Mouse (Mus musculus): Measurements from ENCODE around the gene Rnf181.

The Rnf181 gene

DNA sequence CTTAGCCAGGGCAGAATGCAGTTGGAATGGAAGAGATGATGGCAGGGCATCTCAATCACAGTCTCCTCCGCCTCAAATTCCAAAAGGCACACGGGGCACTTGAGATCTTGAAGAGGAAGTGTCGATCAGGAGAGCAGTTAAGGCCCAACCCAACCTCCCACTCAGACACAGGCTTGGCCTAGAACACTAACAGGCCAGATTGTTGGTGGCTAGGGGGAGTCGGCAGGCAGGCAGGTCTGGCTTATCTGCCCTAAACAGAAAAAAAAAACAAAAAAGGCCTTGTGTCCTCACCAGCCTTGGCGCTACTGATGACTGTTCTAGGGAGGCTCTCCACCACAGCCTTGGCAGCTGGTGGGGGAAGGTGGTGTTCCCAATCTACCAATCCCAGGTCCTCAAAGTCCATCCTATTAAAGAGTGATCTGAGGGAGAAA is 5.6 kb downstream of the Rnf181 start:
- in situ Hi-C loops (cut with MboI; ENCODE audit: low sequenced_read_pairs), result no loop called here

DNA sequence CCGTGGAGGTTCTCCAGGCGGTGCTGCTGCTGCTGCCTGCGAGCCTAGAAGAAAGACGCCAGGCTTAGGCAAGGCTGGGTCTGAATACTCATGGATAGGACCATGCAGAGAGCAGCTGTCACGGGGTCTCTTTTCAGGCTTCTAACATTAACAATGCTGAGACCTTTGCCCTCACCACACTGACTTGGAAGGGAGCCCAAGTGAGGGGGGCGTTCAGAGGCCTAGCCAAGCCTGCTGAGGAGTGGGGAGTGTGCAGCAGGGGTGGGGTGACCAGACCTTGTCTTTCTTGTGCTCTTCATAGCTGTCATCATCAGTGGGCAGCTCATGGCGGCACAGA is 6.2 kb downstream of the Rnf181 start:
- in situ Hi-C loops (cut with MboI; ENCODE audit: low sequenced_read_pairs), result no loop called here

DNA sequence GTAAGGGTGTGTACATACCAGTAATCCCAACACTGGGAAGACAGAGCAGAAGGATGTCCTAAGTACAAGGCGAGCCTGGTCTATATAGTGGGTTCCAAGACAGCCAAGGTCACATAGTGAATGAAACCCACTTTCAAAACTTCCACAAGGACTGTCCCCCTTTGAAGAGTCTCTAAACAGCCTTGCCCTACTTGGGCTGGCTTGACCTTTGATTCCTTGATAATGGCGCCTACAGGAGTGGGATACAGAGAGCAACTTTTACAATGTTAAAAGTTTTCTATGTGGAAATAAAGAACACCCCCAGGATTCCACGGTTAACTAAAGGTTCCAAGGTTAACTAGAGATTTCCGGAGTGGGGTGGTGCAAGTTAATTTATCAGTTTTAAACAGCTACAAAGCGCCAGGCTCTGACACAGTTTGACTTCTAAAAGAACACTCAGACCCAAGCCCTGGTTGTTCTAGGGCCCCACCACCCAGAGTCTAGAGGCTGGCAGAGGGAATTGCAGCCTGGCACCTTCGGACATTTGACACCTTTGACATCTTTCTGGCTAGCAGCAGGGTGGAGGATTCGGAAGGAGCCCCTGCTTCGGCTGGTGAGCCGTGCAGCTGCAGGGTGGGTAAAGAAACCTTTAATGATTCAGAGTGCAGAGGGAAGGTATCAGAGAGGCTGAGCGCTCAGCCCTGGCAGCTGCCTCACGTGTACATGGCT is 6.7 kb downstream of the Rnf181 start:
- in situ Hi-C loops (cut with MboI; ENCODE audit: low sequenced_read_pairs), result no loop called here

DNA sequence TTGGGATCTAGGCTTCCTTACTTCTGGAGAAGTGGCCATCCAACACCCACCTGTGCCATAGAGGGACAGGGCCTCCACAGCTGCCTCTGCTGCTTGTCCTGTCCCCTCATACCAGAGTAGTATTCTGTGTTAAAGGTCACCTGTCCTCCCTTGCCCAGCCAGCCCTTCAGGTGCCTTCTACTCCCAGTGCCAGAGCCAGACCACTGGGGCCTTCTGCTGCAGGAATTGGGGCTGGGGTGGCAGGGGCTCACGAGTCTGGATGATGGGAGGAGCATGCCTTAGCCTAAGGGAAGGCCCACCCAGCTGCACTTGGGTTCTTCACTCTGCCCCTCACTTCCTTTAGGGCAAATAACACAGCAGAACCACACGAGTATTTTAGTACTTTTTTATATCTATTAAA is 7.4 kb downstream of the Rnf181 start:
- in situ Hi-C loops (cut with MboI; ENCODE audit: low sequenced_read_pairs), result no loop called here

DNA sequence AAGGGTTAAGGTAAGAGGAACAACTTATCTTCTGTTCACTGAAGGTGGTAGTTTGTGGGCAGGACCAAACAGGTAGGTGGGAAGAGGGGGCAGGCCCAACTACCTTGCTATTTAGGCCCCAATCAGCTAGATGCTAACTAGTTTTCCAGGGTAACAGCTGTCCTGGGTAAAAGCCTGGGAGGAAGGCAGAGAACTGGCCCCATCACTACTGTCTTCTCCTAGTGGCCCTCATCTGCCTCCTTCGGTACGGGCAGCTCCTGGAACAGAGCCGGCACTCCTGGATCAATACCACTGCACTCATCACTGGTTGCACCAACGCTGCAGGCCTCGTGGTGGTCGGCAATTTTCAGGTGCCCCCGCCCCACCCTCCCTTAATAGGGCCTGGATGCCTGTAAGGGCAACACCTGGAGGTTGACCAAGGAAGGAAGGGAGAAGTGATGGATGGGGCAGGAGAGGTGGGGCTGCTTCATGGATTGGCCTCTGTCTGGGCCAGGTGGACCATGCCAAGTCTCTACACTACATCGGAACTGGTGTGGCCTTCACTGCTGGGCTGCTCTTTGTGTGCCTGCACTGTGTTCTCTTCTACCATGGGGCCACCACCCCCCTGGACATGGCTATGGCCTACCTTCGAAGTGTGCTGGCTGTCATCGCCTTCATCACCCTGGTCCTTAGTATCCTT is 8.5 kb downstream of the Rnf181 start:
- in situ Hi-C loops (cut with MboI; ENCODE audit: low sequenced_read_pairs), result no loop called here

DNA sequence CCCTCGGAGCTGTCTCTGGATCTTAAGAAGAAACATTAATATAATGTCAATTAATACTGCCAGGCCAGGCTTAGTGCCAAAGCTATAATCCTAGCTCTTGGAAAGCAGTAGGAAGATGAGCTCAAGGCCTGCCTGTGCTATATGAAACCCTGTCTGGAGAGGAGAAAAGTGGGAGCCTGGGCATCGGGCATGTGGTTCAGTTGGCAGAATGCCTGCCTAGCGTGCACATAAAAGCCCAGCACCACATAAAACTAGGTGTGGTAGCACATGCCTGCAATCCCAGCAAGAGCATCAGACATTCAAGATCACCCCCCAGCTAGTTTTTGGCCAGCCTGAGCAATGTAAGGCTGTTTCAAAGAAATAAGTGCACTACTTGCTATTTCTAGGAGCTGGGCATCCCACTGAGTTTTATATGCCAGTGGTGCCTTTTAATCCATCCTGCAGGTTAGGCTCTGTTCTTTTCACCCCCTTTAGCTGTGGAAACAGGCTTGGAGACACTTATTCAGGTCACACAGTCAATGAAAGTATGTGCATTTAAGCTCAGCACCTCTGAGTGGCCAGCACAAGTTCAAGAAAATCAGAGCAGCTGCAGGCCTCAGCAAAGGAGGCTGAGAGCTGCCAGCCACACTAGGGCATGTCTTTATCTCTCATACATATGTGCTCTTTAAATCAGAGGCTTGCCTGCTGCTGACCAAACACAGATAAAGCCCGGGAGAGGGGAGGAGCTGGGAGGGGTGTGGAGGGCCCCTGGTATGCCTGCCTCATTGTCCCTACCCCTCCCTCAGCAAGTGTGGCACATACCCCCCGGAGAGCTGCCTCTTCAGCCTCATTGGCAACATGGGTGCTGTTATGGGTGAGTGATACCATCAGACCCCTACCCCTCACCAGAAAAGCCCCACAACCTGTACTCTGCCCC is 9.3 kb downstream of the Rnf181 start:
- in situ Hi-C loops (cut with MboI; ENCODE audit: low sequenced_read_pairs), result no loop called here

DNA sequence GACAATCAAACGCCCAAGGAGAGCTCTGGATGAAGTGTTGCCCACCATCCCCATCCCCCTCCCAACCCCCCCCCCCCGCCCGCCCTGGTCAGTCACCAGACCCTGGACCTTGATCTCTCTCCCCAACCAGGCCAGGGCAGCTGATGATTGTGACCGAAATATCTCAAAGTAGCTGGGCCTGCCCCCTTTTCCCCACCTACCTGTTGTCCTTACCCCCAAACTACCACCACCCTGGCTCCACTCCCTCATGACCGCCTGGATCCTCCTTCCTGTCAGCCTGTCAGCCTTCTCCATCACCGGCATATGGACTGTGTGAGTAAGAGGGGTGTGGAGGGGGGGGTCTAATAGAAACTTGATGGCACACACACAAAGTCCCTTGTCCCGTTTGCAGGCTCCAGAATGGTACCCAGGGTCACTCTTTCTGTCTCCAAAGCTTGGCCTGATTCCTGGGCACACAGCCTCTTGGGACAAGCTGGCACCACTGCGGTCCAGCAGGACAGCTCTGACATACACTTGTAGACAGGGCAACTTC is 10.7 kb downstream of the Rnf181 start:
- in situ Hi-C loops (cut with MboI; ENCODE audit: low sequenced_read_pairs), result no loop called here

DNA sequence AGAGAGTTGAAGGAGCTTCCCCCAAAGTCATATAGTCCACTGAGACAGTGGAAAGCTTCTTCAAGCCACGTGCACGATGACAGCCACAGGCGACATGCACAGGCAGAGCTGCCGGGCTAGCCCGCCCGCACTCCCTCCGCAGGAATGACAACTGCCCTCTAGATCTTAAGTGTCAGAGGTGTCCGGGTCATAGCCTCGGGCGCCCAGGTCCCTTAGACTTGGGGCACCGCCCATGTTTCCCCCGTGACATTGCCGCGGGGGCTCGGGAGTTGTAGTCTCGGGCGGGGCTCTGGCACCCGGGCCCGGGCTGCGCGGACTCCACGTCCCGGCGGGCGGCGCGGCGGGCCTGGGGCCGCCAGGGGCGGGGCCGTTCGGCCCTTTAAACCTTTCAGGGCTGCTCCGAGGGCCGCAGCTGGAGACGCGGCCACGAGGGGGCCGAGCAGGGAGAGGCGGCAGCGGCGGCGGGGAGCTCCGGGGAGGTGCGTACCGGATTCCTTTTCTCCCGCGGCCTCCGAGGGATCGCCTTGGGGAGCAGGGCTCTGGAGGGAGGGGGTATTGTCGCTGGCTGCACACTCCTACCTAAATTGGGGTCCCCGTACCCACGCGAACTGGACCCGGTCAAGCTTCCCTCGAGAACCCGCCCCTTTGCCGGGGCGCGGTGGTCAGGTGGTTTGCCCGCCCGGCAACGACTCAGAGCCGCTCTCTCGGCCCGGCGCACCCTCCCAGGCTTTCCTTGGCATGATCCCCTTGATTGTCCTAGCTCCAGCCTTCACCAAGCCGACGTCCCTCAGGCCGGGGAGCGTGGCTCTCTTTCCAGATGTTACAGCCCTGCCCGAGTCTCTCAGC is 11.5 kb downstream of the Rnf181 start, which contains the start of gene Tmem150a:
Gene Tmem150a, plus strand, starts transcription at position 382 of the 846 bp plus-strand sequence.
- in situ Hi-C loops (cut with MboI; ENCODE audit: low sequenced_read_pairs), result no loop called here

DNA sequence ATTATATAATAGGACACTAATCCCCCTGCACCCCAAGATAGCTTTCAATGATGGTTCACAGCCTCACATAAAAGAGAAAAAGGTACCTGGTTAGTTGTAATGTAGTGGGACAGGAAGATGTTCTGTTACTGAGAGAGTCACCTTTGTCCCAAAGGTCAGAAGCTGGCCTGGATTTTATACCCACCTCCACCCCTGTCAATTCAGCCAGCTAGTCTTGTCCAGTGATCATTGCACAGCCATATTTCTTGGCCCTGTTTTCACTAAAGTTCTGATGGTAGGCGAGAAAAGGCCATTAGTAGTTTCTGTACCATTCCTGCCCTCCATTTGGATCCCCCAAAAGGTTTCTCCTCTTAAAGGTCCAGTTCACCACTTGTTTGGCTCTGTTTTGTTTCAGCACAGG is 12.7 kb downstream of the Rnf181 start:
- in situ Hi-C loops (cut with MboI; ENCODE audit: low sequenced_read_pairs), result no loop called here

DNA sequence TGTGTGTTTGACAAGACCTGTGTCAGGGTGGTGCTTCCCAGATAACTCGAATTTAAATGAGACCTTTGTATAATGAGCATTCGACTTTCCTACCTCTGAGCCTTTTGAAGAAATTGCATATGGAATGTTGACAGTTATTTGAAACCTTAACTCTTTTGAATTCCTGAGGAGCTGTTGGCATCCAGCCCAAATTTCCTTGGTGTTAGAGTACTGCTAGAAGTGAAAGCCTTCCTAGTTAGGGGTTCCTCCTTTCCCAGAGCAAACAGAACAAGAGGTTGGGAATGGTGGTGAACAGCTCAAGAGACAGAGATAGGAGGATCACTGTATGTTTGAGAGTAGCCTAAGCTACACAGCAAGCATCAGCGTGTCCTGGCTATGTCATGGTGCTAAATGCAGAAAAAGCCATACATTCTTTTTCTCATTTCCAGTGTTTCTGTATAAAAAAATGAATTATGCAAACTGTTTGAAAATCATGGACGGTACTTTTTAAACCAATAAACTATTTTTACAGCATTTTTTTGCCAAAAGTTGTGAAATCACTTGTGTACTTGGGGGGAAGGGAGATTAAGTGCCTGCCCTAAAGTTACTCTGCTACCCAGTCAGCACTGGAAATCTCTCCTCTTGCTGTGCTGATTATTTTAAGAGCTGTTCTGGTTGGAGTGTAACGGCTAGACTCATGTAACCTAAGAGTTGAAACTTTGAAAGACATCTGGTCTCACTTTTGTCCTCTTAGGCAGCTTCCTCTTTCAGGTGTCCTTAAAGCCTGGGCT is 13.9 kb downstream of the Rnf181 start:
- in situ Hi-C loops (cut with MboI; ENCODE audit: low sequenced_read_pairs), result no loop called here

DNA sequence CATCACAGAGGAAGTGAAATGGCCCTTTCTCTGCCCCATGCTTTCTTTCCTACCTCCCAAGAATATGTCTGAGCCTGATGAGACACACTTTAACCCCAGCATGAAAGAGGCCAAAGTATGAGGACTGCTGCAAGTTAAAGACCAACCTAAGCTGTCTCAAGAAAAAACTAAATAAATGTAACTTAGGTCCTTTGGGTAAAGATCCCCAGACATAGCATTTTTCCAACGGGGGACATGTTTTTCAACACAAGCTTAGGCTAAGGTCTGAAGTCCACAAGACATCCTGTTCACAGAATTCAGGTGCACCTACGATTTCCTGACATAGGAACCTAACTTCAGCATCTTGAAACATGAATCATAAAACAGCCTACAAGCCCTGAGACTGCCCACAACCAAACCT is 16.5 kb downstream of the Rnf181 start:
- in situ Hi-C loops (cut with MboI; ENCODE audit: low sequenced_read_pairs), result no loop called here

DNA sequence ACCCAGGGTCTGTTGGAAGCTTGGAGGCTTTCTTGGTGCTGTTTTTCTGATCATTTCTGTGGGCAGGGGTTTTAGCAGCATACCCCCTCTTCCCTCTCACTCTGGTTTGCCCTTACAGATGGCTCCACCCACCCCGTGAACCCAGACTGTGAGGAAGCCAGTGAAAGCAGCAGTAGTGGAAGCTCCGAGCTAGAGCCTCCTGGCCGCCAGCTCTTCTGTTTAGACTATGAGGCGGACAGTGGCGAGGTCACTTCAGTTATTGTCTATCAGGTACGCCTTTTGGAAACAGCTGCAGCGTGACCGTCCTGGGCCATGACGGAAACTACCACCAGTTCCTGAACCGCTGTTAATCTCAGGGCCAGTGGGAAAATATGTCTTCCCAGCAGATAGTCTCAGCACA is 18.3 kb downstream of the Rnf181 start:
- in situ Hi-C loops (cut with MboI; ENCODE audit: low sequenced_read_pairs), result no loop called here

DNA sequence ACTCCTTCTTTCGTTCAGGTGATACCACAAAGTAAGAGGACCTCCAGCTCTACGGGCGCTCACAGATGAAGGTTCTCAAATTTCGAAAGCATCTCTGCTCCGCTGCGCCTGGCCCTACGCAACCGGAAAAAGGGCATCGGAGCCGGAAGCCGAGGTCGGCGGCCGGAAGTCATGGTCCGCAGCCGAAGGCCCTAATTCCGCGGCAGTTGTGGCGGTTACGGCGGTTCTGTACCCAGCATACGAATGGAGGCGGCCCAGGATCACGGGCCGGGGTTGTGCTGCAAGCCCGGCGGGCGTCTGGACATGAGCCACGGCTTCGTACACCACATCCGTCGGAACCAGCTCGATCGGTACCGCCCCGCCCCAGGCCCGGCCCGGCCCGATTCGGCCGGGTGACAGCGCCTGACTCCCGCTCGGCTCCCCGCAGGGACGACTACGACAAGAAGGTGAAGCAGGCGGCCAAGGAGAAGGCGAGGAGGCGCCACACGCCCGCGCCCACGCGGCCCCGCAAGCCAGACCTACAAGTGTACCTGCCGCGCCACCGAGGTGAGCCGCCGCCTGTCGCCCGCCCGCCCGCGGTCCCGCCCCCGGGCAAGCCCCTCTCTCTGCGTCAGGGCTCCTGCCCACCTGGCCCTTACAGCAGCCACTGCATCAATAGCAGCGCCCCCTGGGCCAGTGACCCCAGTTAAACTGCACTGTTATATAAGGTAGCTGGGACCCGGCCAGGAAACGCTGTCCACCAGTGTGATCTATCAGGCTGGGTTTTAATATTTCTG is 19.4 kb downstream of the Rnf181 start, which contains the start of gene 0610030E20Rik:
Gene 0610030E20Rik, plus strand, starts transcription at position 152 of the 776 bp plus-strand sequence.
- in situ Hi-C loops (cut with MboI; ENCODE audit: low sequenced_read_pairs), result no loop called here

DNA sequence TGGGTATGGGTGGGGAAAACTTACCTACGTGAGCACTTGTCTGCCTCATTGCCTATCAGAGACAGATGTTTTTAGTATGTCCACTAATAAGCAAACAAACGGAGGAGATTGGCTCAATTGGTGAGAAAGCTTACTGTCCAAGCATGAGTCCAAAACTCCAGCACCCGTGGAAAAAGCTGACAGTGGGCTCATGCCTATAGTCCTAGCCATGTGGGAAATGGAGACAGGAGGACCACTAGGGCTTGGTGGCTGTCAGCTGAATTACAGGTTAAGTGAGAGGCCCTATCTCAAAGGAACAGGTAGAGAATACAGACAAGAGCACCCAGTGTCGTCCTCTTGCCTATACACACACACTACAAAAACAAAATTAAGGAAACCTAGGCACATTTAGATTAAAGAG is 20.5 kb downstream of the Rnf181 start:
- in situ Hi-C loops (cut with MboI; ENCODE audit: low sequenced_read_pairs), result no loop called here

DNA sequence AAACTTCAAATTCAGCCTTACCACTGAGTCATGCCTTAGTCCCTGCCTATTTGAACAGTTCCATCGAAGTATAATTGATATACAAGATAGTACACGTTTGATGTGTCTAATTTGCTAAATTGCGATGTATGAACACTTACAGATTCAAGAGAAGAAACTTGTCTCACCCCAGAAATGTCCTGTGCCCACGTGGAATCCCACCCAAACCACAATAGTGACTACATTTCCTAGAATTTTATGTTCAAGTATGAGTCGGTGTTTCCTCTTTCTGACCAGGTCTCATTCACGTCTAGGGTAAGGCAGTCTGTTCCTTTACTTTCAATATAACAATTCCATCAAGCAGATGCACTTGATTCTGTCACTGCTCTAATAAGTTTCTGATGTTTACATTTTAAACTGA is 21.1 kb downstream of the Rnf181 start:
- in situ Hi-C loops (cut with MboI; ENCODE audit: low sequenced_read_pairs), result no loop called here

DNA sequence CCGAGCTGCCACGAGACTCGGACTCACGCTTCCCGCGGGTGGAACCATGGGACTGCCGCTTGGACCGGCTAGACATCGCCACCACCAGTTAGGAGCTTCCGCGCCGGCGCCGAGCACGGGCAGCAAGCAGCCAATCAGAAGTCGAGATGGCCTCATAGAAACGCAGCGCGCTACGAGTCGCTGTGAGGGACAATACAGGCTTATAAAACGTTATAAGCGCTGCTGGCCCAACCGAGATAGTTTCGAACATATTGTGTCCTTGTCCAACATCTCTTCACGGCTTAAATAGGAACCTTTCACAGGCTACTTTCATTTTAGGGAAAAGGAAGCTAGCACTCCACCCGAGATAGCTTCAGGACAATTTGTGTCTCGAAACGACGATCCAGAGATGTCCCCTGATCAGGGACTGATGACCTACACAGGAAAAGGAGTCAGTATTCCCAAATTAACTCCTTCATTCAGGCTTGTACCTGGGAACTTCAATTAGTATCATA is 21.6 kb downstream of the Rnf181 start, which contains the start of gene Usp39:
Gene Usp39, minus strand, starts transcription at position 111 of the 494 bp plus-strand sequence.
- in situ Hi-C loops (cut with MboI; ENCODE audit: low sequenced_read_pairs), result no loop called here

DNA sequence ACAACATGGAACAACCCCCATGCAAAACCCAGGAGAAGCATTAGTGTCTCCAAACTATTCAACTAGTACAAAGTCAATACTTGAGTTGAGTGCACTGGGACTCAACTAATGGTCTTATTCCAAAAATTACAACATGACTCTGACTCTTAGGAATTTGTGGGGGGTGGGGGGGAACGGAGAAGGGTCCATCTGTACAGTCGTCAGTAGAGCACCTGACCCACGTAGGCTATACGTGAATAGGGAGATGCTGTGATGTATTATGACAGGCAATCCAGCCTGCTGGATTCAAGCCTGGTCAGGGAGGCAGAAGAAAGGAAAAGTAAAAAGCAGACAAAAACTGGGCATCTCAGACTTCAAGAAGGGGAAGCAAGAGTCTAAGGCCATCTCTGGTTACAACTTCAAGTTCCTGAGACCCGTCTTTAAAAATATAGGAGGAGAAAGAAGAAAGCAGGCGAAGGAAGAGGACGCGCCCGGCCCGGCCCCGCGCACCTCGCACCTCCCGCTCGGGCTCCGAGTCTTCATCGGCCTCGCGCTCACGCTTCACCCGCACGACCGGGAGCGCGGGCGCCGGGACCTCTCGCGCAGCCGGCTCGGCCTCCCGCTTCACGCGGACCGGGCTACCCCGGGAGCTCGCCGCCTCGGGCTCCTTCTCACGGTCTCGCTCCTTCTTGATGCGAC is 22.2 kb downstream of the Rnf181 start:
- in situ Hi-C loops (cut with MboI; ENCODE audit: low sequenced_read_pairs), result no loop called here

DNA sequence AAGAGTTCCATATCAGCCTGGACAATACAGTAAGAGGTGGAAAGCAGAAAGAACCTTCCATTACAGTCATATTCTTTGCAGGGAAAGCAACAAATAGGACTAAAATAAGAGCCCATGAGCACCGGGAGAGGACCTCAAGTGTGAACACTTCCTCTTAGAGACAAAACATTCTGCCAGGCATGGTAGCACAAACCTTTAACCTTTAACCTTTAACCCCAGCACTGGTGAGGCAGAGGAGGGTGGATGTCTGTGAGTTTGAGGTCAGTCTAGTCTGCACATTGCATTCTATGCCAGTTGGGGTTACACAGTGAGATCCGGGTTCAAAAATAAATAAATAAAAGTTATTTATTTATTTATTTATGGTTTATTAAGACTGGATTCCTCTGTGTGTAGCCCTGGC is 26.3 kb downstream of the Rnf181 start:
- in situ Hi-C loops (cut with MboI; ENCODE audit: low sequenced_read_pairs), result no loop called here

All from CH12F3 (cell line).